Mouse (Mus musculus): ENCODE measurements around the gene Hmg20b.

DNA sequence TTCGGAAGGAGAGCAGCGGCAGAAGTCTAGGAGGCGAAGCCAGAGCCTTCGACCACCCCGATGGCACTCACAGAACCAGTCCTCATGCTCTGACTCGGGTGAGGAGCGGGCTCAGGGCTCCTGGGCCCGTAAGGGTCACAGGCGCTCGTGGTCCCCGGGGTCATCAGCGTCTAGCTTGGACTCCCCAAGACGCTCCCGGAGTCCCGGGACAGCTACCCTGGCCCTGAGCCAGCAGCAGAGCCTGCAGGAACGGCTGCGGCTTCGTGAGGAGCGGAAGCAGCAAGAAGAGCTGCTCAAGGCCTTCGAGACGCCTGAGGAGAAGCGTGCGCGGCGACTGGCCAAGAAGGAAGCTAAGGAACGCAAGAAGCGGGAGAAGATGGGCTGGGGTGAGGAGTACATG, 27.8 kb downstream of the Hmg20b start:
- TF ChIP-seq CTCF (conservative IDR thresholded peaks at IDR 0.05; ENCODE audit: insufficient read depth, insufficient read length, low read depth, low read length) (no peak), POLR2A (IDR thresholded peaks at IDR 0.05; ENCODE audit: low read depth, low read length) (no peak)

All from kidney, adult 2 months (tissue).